Mouse (Mus musculus): ENCODE measurements at regions not wholly inside any gene's neighbourhood (a gene's known extent, or its start where the extent isn't known, plus 50 kb on each side); places are given as distances from the start of the nearest gene placed in this dataset.

- TF ChIP-seq CTCF (IDR thresholded peaks at IDR 0.05; ENCODE audit: borderline replicate concordance, insufficient read depth, low read length) (no peak), POLR2A (IDR thresholded peaks at IDR 0.05; ENCODE audit: low read depth, low read length) (no peak)
These were observed 506.6 kb upstream of the Hsf2 start for GRCm38 (mm10) chr10:56979601-56980000.
